Mouse (Mus musculus) spleen, adult 2 months (tissue): Measurements from ENCODE around the gene Mea1.

Source experiments
- CTCF ChIP-seq: fragments of 200-500 bp; IDR thresholded peaks from 2 replicates; pipeline ENCODE4 v1.5.1; 2011; ENCODE audit warnings: mild to moderate bottlenecking, inconsistent platforms; ENCODE audit not compliant: insufficient read depth, insufficient read length, insufficient replicate concordance; ENCODE audit errors: extremely low read depth
- POLR2A ChIP-seq: fragments of 200-500 bp; IDR thresholded peaks from 2 replicates; pipeline ENCODE4 v1.6.1; 2011; ENCODE audit warnings: low read depth, low read length, inconsistent platforms

DNA sequence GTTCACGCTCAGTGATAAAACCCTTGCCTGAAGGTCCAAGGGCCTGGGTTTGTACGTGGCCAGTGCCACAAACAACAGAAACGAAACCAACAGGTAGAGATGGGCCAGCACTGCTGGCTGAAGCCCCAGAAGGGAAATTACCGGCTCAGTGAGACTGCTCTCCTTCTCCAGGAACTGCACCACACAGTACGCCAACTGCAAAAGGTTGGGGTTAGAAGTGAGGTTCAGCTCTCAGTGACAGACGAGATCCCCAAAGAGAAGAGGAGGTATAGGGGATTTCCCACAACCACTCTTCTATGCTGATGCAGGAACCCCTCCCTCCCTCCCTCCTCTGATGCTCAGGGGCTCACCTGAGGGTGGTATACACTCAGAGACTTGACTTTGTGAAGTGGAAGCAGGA lies 7.3 kb downstream of the Mea1 start:
- TF ChIP-seq CTCF (no peak), POLR2A (no peak)
